Comparison of ENCODE assay signal across 8 mouse cellular contexts in genomic region chr13:58129687-58130246, GRCm38 (mm10). TPM values are rescaled to one million over a fixed set of nuclear protein-coding genes. Genes with fewer than 3 reads are reported as not detected.
DNase-seq lines count a peak whose midpoint lies in the region; ATAC-seq lines count a peak whose summit lies in the region.

No protein-coding gene starts in this region.

- H3K4me1 ChIP-seq in limb, embryonic 11.5 days (ENCODE audit: control insufficient read depth, insufficient read depth, low read length): 0 out of 2 replicates have a peak, but pooled peaks cover 2% of the 10 kb centered on the region
- H3K4me1 ChIP-seq in stomach, embryonic 16.5 days (ENCODE audit: control insufficient read depth, insufficient read depth, low read length): peaks cover 15% of the 10 kb centered on the region

- WGBS in limb, embryonic 11.5 days: 37% methylated on average over 4 of the region's 4 CpGs
- 24% methylated on average over 4 of the region's 4 CpGs for WGBS in stomach, embryonic 16.5 days

- H3K9me3 ChIP-seq in limb, embryonic 11.5 days (ENCODE audit: control insufficient read depth, low read length): no peaks in the 10 kb centered on the region; the same call in 1 of the 2 replicates
- H3K9me3 ChIP-seq in stomach, embryonic 16.5 days (replicated peaks; ENCODE audit: control insufficient read depth, low read length): no peaks in the 10 kb centered on the region

- H3K27me3 ChIP-seq in limb, embryonic 11.5 days (ENCODE audit: control insufficient read depth, insufficient read depth, low read length): no peaks in the 10 kb centered on the region
- no peaks in the 10 kb centered on the region for H3K27me3 ChIP-seq in stomach, embryonic 16.5 days (ENCODE audit: control insufficient read depth, insufficient read depth, low read length)

- H3K4me3 ChIP-seq in limb, embryonic 11.5 days (ENCODE audit: low read depth, low read length): peak overlapping the region; percentile 100
- peak overlapping the region; percentile 97 for H3K4me3 ChIP-seq in stomach, embryonic 16.5 days (replicated peaks; ENCODE audit: low read length)

- H3K9ac ChIP-seq in limb, embryonic 11.5 days (ENCODE audit: low read length): peak overlapping the region; percentile 100
- H3K9ac ChIP-seq in stomach, embryonic 16.5 days (ENCODE audit: low read length): peak overlapping the region; percentile 100

- H3K4me2 ChIP-seq in limb, embryonic 11.5 days (ENCODE audit: low read depth, severe bottlenecking): peak overlapping the region; percentile 54
- H3K4me2 ChIP-seq in stomach, embryonic 16.5 days (ENCODE audit: low read depth, low read length): peak overlapping the region; percentile 72

- DNase-seq in adrenal gland, postnatal 10 days: peak; percentile 19
- DNase-seq in adrenal gland, adult 8-10 months: no peak
- DNase-seq in spleen, postnatal 10 days (ENCODE audit: low spot score in 2 of 2): peak; percentile 27 to 29
- no peak for DNase-seq in spleen, postnatal 36 days (ENCODE audit: low spot score in 2 of 2)
- no peak for DNase-seq in limb, embryonic 11.5 days (ENCODE audit: low spot score)
- DNase-seq in urinary bladder, adult 18-20 months (ENCODE audit: low spot score in 2 of 2): no peak
- DNase-seq in embryo, embryonic 9.5 days (ENCODE audit: extremely low spot score): no peak

- peaks cover 3% of the 10 kb centered on the region; the same call in 1 of the 2 replicates for H3K36me3 ChIP-seq in limb, embryonic 11.5 days (ENCODE audit: control insufficient read depth, insufficient read depth, low read length)
- no peaks in the 10 kb centered on the region for H3K36me3 ChIP-seq in stomach, embryonic 16.5 days (ENCODE audit: control insufficient read depth, insufficient read depth, low read length)

- ATAC-seq in limb, embryonic 11.5 days (ENCODE audit: insufficient number of reproducible peaks, low FRiP score, low TSS enrichment, low read depth): 0 out of 2 replicates have a peak, but pooled peaks have one; percentile 0
- ATAC-seq in stomach, embryonic 16.5 days (ENCODE audit: insufficient read depth, low FRiP score): no peak

- H3K27ac ChIP-seq in limb, embryonic 11.5 days (replicated peaks; ENCODE audit: low read depth, low read length): peak overlapping the region; percentile 99
- H3K27ac ChIP-seq in stomach, embryonic 16.5 days (ENCODE audit: low read length): peak overlapping the region; percentile 98

RNA-seq across cellular contexts. Expression of gene Hnrnpa0, which starts 1.4 kb away (rescaled TPM):
- 100 to 1,000 TPM; 139 to 143 TPM for total RNA-seq in adrenal gland, postnatal 10 days (2021)
- total RNA-seq in adrenal gland, adult 8-10 months (2022): 100 to 1,000 TPM; 104 to 131 (median 119) TPM
- polyA plus RNA-seq in limb, embryonic 11.5 days (2014; fragmentation: Nextera tagmentation; extraction: Ambion mirVana): 50.6 and 54.5 TPM in 2 replicates
- polyA plus RNA-seq in stomach, embryonic 16.5 days (2015; fragmentation: Nextera tagmentation; extraction: Ambion mirVana): 20.2 and 21.7 TPM in 2 replicates

RNA-seq across cellular contexts. Expression of gene Klhl3, which starts 16.4 kb away (rescaled TPM):
- 1 to 10 TPM; 2.8 to 2.9 TPM for total RNA-seq in adrenal gland, postnatal 10 days (2021)
- total RNA-seq in adrenal gland, adult 8-10 months (2022): 1 to 10 TPM; 1.1 to 4.2 (median 3.2) TPM
- polyA plus RNA-seq in limb, embryonic 11.5 days (2014; fragmentation: Nextera tagmentation; extraction: Ambion mirVana): 3.5 and 3.8 TPM in 2 replicates
- 2.8 and 2.9 TPM in 2 replicates for polyA plus RNA-seq in stomach, embryonic 16.5 days (2015; fragmentation: Nextera tagmentation; extraction: Ambion mirVana)

RNA-seq across cellular contexts. Expression of gene Idnk, which starts 27.7 kb away (rescaled TPM):
- 10 to 100 TPM; 43.8 to 48.6 TPM for total RNA-seq in adrenal gland, postnatal 10 days (2021)
- total RNA-seq in adrenal gland, adult 8-10 months (2022): 10 to 100 TPM; 59.2 to 71.4 (median 63.6) TPM
- polyA plus RNA-seq in limb, embryonic 11.5 days (2014; fragmentation: Nextera tagmentation; extraction: Ambion mirVana): 39.4 and 42.1 TPM in 2 replicates
- 36.8 and 41.7 TPM in 2 replicates for polyA plus RNA-seq in stomach, embryonic 16.5 days (2015; fragmentation: Nextera tagmentation; extraction: Ambion mirVana)

Comparison
In these comparisons a context has a peak if more than half of its experiments do, and no peak if none do; other contexts are left out.
1. DNase-seq: peak in adrenal gland, postnatal 10 days (single experiment) and spleen, postnatal 10 days (2 of 2); none in adrenal gland, adult 8-10 months (single experiment), spleen, postnatal 36 days (0 of 2), limb, embryonic 11.5 days (single experiment), urinary bladder, adult 18-20 months (0 of 2) and embryo, embryonic 9.5 days (single experiment).